Mouse (Mus musculus) retina, embryonic 14.5 days (tissue): ENCODE measurements at regions not wholly inside any gene's neighbourhood (a gene's known extent, or its start where the extent isn't known, plus 50 kb on each side); places are given as distances from the start of the nearest gene placed in this dataset.
A peak's percentile ranks its signal among the peaks of the same experiment; 100 is the strongest.

Experiments used
- DNase-seq: peaks from one replicate; pipeline ENCODE4 v3.0.0-alpha.2; 2015; ENCODE audit warnings: low spot score

- DNase-seq: no peak
Observed at GRCm38 (mm10) chr2:94590494-94590893, 152.6 kb upstream of the Api5 start.

DNA sequence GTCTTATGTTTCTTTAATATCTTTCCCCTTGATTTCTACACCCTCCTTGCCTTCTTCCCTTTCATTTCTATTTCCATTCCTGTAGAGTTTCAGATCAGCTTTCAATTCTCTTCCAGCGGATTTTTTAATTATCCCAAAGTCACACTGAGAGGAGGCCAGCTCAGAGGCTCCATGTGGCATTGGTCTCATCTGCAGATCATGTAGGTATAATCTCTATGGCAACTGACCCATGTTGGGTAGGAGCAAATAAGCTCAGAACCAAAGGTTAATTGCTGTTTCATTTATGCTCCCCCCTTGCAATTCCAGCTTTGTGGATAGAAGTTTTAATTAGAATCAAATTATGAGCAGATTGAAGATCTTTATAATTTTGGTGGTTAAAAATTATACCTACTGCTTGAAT is 149.3 kb upstream of the Api5 start:
- DNase-seq: no peak

DNA sequence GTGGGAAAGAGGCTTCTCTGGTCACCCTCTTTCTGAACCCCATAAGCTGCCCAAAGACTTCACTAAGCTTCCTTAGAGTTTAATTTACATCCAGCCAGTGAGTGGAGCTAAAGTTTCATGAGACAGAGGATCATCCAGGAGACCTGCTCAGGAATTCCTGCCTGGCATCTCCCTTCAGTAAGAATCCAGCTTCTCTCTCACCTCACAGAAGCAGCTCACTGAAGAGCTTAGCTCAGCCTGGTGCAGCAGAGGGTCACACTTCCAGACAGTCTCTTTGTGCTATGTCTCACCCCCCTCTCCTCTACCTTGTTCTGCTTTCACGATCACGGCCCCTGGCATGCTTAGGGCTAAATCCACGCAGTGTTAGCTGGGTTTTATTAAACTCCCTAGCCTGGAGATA is 133.7 kb upstream of the Api5 start:
- DNase-seq: no peak

- DNase-seq: no peak
Observed at GRCm38 (mm10) chr2:94541230-94541905, 103.4 kb upstream of the Api5 start.

DNA sequence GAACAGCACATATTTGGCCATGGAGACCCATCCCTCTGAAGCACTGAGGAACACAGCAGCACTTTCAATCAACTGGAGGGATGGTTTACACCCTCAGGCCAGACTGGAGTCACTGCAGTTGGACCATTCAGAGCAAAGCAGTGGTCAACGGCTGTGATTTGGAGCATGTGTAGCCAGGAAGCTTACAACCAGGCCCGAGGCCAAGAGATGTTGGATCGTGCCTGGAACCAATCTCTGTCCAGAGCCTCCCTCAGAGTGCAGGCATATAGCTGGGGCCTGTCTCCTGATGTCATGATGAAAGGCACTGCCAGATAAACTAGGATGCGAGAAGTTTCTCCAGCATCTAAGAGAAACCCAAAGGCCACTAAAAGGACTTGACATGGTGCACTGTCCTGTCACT is 98.7 kb upstream of the Api5 start:
- DNase-seq: no peak

DNA sequence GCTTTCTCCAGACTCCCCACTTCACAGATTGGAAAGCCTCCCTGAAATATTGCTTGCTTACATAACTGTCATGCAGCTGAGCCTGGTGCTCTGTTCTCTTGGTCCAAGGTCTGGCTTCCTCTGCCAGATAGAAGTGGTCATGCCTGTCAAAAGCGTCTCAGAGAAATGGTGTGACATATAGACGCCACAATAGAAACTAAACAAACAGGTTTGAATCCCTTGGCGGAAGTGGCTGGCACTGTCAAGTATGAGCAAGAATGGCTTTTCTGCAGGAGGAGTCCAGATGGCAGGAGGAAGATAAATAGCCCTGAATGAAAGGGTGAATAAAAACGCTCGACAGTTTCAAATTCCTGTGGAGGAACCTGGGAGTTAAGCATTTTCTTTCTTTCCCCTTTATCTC is 93.2 kb upstream of the Api5 start:
- DNase-seq: no peak

GRCm38 (mm10) chr2:94524536-94524935 is 86.6 kb upstream of the Api5 start:
- peak; percentile 78 for DNase-seq

GRCm38 (mm10) chr2:94516866-94517265 is 78.9 kb upstream of the Api5 start:
- DNase-seq: no peak

GRCm38 (mm10) chr2:94512027-94512426 is 74.1 kb upstream of the Api5 start:
- no peak for DNase-seq

GRCm38 (mm10) chr2:94500649-94501048 is 62.7 kb upstream of the Api5 start:
- no peak for DNase-seq

DNA sequence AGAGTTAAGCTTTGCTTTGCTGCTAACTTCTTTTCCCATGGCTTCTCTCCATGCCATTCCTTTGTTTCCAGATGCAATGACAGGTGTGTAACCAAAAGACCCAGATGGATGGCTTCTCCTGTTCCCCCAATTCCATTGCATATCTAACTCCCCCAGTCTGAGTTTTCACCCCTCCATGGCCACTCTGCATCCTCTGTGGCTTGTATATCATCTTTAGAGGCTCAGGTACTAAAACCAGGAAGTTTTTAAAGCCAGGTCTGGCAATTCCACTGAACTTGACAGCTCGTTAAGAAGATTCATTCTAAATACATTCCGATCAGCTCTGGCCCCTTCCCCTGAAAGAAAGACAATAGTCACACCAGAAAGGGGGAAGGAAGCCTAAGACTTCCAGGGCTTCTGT is 60.6 kb upstream of the Api5 start:
- no peak for DNase-seq
